ENCODE assay signal across 8 mouse cellular contexts in genomic region chr11:72795455-72796295, GRCm38 (mm10). TPM values are rescaled to one million over a fixed set of nuclear protein-coding genes. Genes with fewer than 3 reads are reported as not detected.
DNase-seq lines count a peak whose midpoint lies in the region; ATAC-seq and TF ChIP-seq lines count a peak whose summit lies in the region.

TSS of gene Cyb5d2 (minus strand) at chr11:72796142.
TSS of gene Zzef1 (plus strand) at chr11:72796226.

- no peaks in the 10 kb centered on the region for H3K9me3 ChIP-seq in CH12.LX (replicated peaks; ENCODE audit: low read length)
- H3K9me3 ChIP-seq in forebrain, embryonic 11.5 days (ENCODE audit: control insufficient read depth, low read length) = no peaks in the 10 kb centered on the region
- H3K9me3 ChIP-seq in heart, embryonic 16.5 days (replicated peaks; ENCODE audit: control insufficient read depth, low read length) = no peaks in the 10 kb centered on the region
- no peaks in the 10 kb centered on the region for H3K9me3 ChIP-seq in liver, embryonic 15.5 days (replicated peaks)
- no peaks in the 10 kb centered on the region for H3K9me3 ChIP-seq in neural tube, embryonic 12.5 days

- peak within 1 kb of the TSS; percentile 86 to 96 (median 87) for H3K4me3 ChIP-seq in CH12.LX (replicated peaks in 1 of 3; ENCODE audit: low read depth in 2 of 3, low read length in 2 of 3, poor library complexity in 1 of 3)
- H3K4me3 ChIP-seq in forebrain, embryonic 11.5 days (ENCODE audit: low read depth, low read length) = peak within 1 kb of the TSS; percentile 94
- H3K4me3 ChIP-seq in heart, embryonic 16.5 days (ENCODE audit: low read length) = peak within 1 kb of the TSS; percentile 98
- peak within 1 kb of the TSS; percentile 95 for H3K4me3 ChIP-seq in liver, embryonic 15.5 days (replicated peaks)
- H3K4me3 ChIP-seq in neural tube, embryonic 12.5 days = peak within 1 kb of the TSS; percentile 99

- H3K27ac ChIP-seq in CH12.LX (ENCODE audit: insufficient read depth, low read depth) = peak within 1 kb of the TSS; percentile 51
- peak within 1 kb of the TSS; percentile 41; the same call in 1 of the 2 replicates for H3K27ac ChIP-seq in forebrain, embryonic 11.5 days (ENCODE audit: low read depth, low read length)
- peak within 1 kb of the TSS; percentile 79 for H3K27ac ChIP-seq in heart, embryonic 16.5 days (ENCODE audit: low read length)
- peak within 1 kb of the TSS; percentile 89 for H3K27ac ChIP-seq in liver, embryonic 15.5 days (replicated peaks)
- peak within 1 kb of the TSS; percentile 67 for H3K27ac ChIP-seq in neural tube, embryonic 12.5 days

- peak; percentile 82 for TF ChIP-seq POLR2A in CH12.LX (IDR thresholded peaks at IDR 0.05; ENCODE audit: low read depth, low read length)

- H3K27me3 ChIP-seq in CH12.LX (replicated peaks) = no peaks in the 10 kb centered on the region
- no peaks in the 10 kb centered on the region for H3K27me3 ChIP-seq in forebrain, embryonic 11.5 days (ENCODE audit: control insufficient read depth, insufficient read depth, low read length)
- H3K27me3 ChIP-seq in heart, embryonic 16.5 days (ENCODE audit: control insufficient read depth, insufficient read depth, low read length) = no peaks in the 10 kb centered on the region
- H3K27me3 ChIP-seq in liver, embryonic 15.5 days = no peaks in the 10 kb centered on the region
- H3K27me3 ChIP-seq in neural tube, embryonic 12.5 days (replicated peaks) = no peaks in the 10 kb centered on the region

- peak; percentile 93 for ATAC-seq in forebrain, embryonic 11.5 days (replicated peaks; ENCODE audit: low FRiP score)
- peak; percentile 92 for ATAC-seq in heart, embryonic 16.5 days (replicated peaks; ENCODE audit: extremely low read depth, insufficient read depth, low FRiP score)
- ATAC-seq in liver, embryonic 15.5 days (ENCODE audit: insufficient read depth) = peak; percentile 93
- peak; percentile 92 for ATAC-seq in neural tube, embryonic 12.5 days (ENCODE audit: low FRiP score, low read depth)

- H3K4me1 ChIP-seq in CH12.LX (ENCODE audit: control insufficient read depth in 1 of 2, insufficient read depth in 2 of 2) = peaks cover 0 to 48% of the 10 kb centered on the region in 2 experiments; a peak in 2 of 4 replicates
- no peaks in the 10 kb centered on the region; the same call in 1 of the 2 replicates for H3K4me1 ChIP-seq in forebrain, embryonic 11.5 days (replicated peaks; ENCODE audit: control insufficient read depth, insufficient read depth, low read length)
- H3K4me1 ChIP-seq in heart, embryonic 16.5 days (ENCODE audit: control insufficient read depth, insufficient read depth, low read length) = peaks cover 9% of the 10 kb centered on the region
- peaks cover 35% of the 10 kb centered on the region for H3K4me1 ChIP-seq in liver, embryonic 15.5 days (replicated peaks)
- H3K4me1 ChIP-seq in neural tube, embryonic 12.5 days = peaks cover 8% of the 10 kb centered on the region

- dilution Hi-C loops in CH12.LX (cut with MboI; ENCODE audit: extremely low pct_ligation_motif_present, extremely low pct_unique_long_range_greater_than_20kb, low sequenced_read_pairs) = no loop called here

- peak; percentile 99 for DNase-seq in CH12.LX (ENCODE audit: extremely low read depth)
- DNase-seq in c-Kit-positive CD71-positive TER-119-negative erythroid progenitor cells, embryonic 14.5 days (ENCODE audit: low read depth) = peak; percentile 94
- peak; percentile 95 for DNase-seq in forebrain, embryonic 11.5 days (ENCODE audit: low spot score)
- DNase-seq in kidney, postnatal 36 days = peak; percentile 97 to 98
- peak; percentile 98 for DNase-seq in telencephalon, adult 2 months (ENCODE audit: low read depth, low spot score)

- H3K9ac ChIP-seq in CH12.LX (ENCODE audit: insufficient read depth, low read depth) = peak within 1 kb of the TSS; percentile 59
- peak within 1 kb of the TSS; percentile 87 for H3K9ac ChIP-seq in forebrain, embryonic 11.5 days (ENCODE audit: low read length)
- H3K9ac ChIP-seq in heart, embryonic 16.5 days (ENCODE audit: low read length) = peak within 1 kb of the TSS; percentile 97
- peak within 1 kb of the TSS; percentile 96 for H3K9ac ChIP-seq in liver, embryonic 15.5 days
- H3K9ac ChIP-seq in neural tube, embryonic 12.5 days = peak within 1 kb of the TSS; percentile 85

- no peak for TF ChIP-seq RAD21 in CH12.LX (IDR thresholded peaks at IDR 0.05; ENCODE audit: low read depth, low read length)

- WGBS in forebrain, embryonic 11.5 days = under 1% methylated on average over 69 of the region's 69 CpGs
- WGBS in heart, embryonic 16.5 days = under 1% methylated on average over 69 of the region's 69 CpGs
- WGBS in liver, embryonic 15.5 days (ENCODE audit: insufficient replicate concordance) = under 1% methylated on average over 68 of the region's 69 CpGs
- WGBS in neural tube, embryonic 12.5 days = under 1% methylated on average over 69 of the region's 69 CpGs

- in situ Hi-C loops in CH12.LX (cut with MboI; ENCODE audit: low pct_ligation_motif_present, low pct_unique_long_range_greater_than_20kb, low sequenced_read_pairs) = no loop called here

- H3K4me2 ChIP-seq in CH12.LX (ENCODE audit: insufficient read depth, low read depth, poor library complexity, severe bottlenecking) = peak within 1 kb of the TSS; percentile 92
- H3K4me2 ChIP-seq in forebrain, embryonic 11.5 days (ENCODE audit: low read depth, low read length, severe bottlenecking) = peak within 1 kb of the TSS; percentile 85
- peak within 1 kb of the TSS; percentile 95 for H3K4me2 ChIP-seq in heart, embryonic 16.5 days (ENCODE audit: low read depth, low read length)
- H3K4me2 ChIP-seq in liver, embryonic 15.5 days = peak within 1 kb of the TSS; percentile 87
- peak within 1 kb of the TSS; percentile 92 for H3K4me2 ChIP-seq in neural tube, embryonic 12.5 days (replicated peaks)

- peaks cover 0 to 14% of the 10 kb centered on the region in 2 experiments for H3K36me3 ChIP-seq in CH12.LX (replicated peaks in 1 of 2; ENCODE audit: control insufficient read depth in 1 of 2, insufficient read depth in 1 of 2, low read length in 1 of 2)
- H3K36me3 ChIP-seq in forebrain, embryonic 11.5 days (ENCODE audit: control insufficient read depth, insufficient read depth, low read length) = no peaks in the 10 kb centered on the region
- H3K36me3 ChIP-seq in heart, embryonic 16.5 days (ENCODE audit: control insufficient read depth, insufficient read depth) = no peaks in the 10 kb centered on the region
- H3K36me3 ChIP-seq in liver, embryonic 15.5 days (replicated peaks) = no peaks in the 10 kb centered on the region
- no peaks in the 10 kb centered on the region for H3K36me3 ChIP-seq in neural tube, embryonic 12.5 days

- H3K79me2 ChIP-seq in CH12.LX (replicated peaks; ENCODE audit: control insufficient read depth, extremely low read depth, insufficient read depth, poor library complexity, severe bottlenecking) = peaks cover 20% of the 10 kb centered on the region

- TF ChIP-seq EP300 in CH12.LX (IDR thresholded peaks at IDR 0.05; ENCODE audit: low read length) = no peak

- TF ChIP-seq CTCF in CH12.LX (conservative IDR thresholded peaks at IDR 0.05 in 1 of 2, IDR thresholded peaks at IDR 0.05 in 1 of 2; ENCODE audit: low read depth in 2 of 2, low read length in 2 of 2) = no peak

TF ChIP-seq in CH12.LX, 34 proteins besides CTCF, POLR2A, EP300 and RAD21 (continues in another document):
- TF ChIP-seq NRF1 (IDR thresholded peaks at IDR 0.05; ENCODE audit: low read depth, low read length) (peak; percentile 74), ELF1 (IDR thresholded peaks at IDR 0.05; ENCODE audit: low read depth, low read length) (peak; percentile 99), IRF4 (IDR thresholded peaks at IDR 0.05; ENCODE audit: low read depth, low read length) (peak; percentile 65), NELFE (IDR thresholded peaks at IDR 0.05; ENCODE audit: low read depth, low read length) (peak; percentile 86), BHLHE40 (IDR thresholded peaks at IDR 0.05; ENCODE audit: low read depth, low read length) (0 out of 2 replicates have a peak, but pooled peaks have one; percentile 33), ZMIZ1 (IDR thresholded peaks at IDR 0.05; ENCODE audit: low read depth, low read length) (peak; percentile 57; the same call in 1 of the 2 replicates), MYC (IDR thresholded peaks at IDR 0.05; ENCODE audit: low read depth, low read length) (peak; percentile 80), RCOR1 (conservative IDR thresholded peaks at IDR 0.05; ENCODE audit: low read depth, low read length) (0 out of 2 replicates have a peak, but pooled peaks have one; percentile 28), MXI1 (IDR thresholded peaks at IDR 0.05; ENCODE audit: low read depth, low read length) (peak; percentile 97), JUN (IDR thresholded peaks at IDR 0.05; ENCODE audit: insufficient read depth, low read depth, low read length) (no peak; the same call in 1 of the 2 replicates), ZNF384 (IDR thresholded peaks at IDR 0.05; ENCODE audit: low read depth, low read length) (no peak), CHD1 (IDR thresholded peaks at IDR 0.05; ENCODE audit: low read depth, low read length) (0 out of 2 replicates have a peak, but pooled peaks have one; percentile 53), KAT2A (IDR thresholded peaks at IDR 0.05; ENCODE audit: insufficient replicate concordance, low read length) (peak; percentile 99), MAZ (IDR thresholded peaks at IDR 0.05; ENCODE audit: low read depth, low read length) (no peak; the same call in none of the 2 replicates), TBP (conservative IDR thresholded peaks at IDR 0.05; ENCODE audit: low read depth, low read length) (peak; percentile 63), ETS1 (conservative IDR thresholded peaks at IDR 0.05; ENCODE audit: low read depth, low read length) (peak; percentile 32)

RNA-seq across cellular contexts. Expression of gene Cyb5d2, which starts in this region (rescaled TPM):
- 3.9 and 4.6 TPM in 2 replicates for total RNA-seq in CH12.LX (2012; rRNA removed)
- total RNA-seq in CH12.LX (2014; rRNA removed) = 3.2 and 3.9 TPM in 2 replicates
- polyA plus RNA-seq in CH12.LX (2012; ENCODE audit: insufficient read length, low read depth) = 2.4 and 2.8 TPM in 2 replicates
- polyA plus RNA-seq in forebrain, embryonic 11.5 days (2014; fragmentation: Nextera tagmentation; extraction: Ambion mirVana) = 3.8 and 5.6 TPM in 2 replicates
- polyA plus RNA-seq in heart, embryonic 16.5 days (2015; fragmentation: Nextera tagmentation; extraction: Ambion mirVana) = 7.9 and 8.3 TPM in 2 replicates
- 3.9 and 4.5 TPM in 2 replicates for polyA plus RNA-seq in liver, embryonic 15.5 days (2015; fragmentation: Nextera tagmentation; extraction: Ambion mirVana)
- 5.5 and 6.2 TPM in 2 replicates for polyA plus RNA-seq in neural tube, embryonic 12.5 days (2016; fragmentation: Nextera tagmentation; extraction: Ambion mirVana)

RNA-seq across cellular contexts. Expression of gene Zzef1, which starts in this region (rescaled TPM):
- total RNA-seq in CH12.LX (2012; rRNA removed) (16.8 and 17.4 TPM in 2 replicates), CH12.LX (2014; rRNA removed) (9.4 and 10.5 TPM in 2 replicates)
- 17.1 and 20.8 TPM in 2 replicates for polyA plus RNA-seq in CH12.LX (2012; ENCODE audit: insufficient read length, low read depth)
- 10.6 and 11.0 TPM in 2 replicates for polyA plus RNA-seq in forebrain, embryonic 11.5 days (2014; fragmentation: Nextera tagmentation; extraction: Ambion mirVana)
- polyA plus RNA-seq in heart, embryonic 16.5 days (2015; fragmentation: Nextera tagmentation; extraction: Ambion mirVana) = 7.8 and 8.7 TPM in 2 replicates
- polyA plus RNA-seq in liver, embryonic 15.5 days (2015; fragmentation: Nextera tagmentation; extraction: Ambion mirVana) = 3.7 and 4.2 TPM in 2 replicates
- polyA plus RNA-seq in neural tube, embryonic 12.5 days (2016; fragmentation: Nextera tagmentation; extraction: Ambion mirVana) = 12.7 and 13.0 TPM in 2 replicates

Comparison
In these comparisons a context has a peak if more than half of its experiments do, and no peak if none do; other contexts are left out.
1. Peak in every context shown above with its lines: DNase-seq, ATAC-seq, H3K4me3 ChIP-seq and H3K27ac ChIP-seq.